23 mouse cellular contexts compared by ENCODE assay signal in the genomic region with DNA sequence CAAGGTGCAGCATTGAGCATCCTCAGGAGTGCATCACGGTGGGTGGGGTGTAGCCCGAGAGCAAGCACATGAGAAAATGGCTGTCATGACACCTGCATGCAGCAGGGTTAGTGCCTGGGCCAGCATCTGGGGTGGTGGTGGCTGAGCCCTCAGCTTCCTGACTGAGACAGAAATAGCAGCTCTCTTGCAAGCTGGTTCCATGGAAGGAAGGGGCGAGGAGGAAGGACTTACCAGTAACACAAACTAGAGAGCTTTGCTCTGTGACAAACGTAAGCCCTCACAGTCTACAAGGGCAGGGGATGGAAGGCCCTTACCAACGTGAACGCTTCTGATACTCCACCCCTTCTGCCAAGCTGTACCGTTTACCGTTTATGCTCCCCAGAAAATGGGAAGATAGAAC.
DNase-seq lines count a peak whose midpoint lies in the region; ATAC-seq and TF ChIP-seq lines count a peak whose summit lies in the region.
"Had no signal": no experiment of that assay in that cellular context is flagged by ENCODE, and none has a peak within 500 bp of the region (broad histone marks: within the 10 kb centered on the region; RNA-seq: fewer than 3 reads in every experiment).

No protein-coding gene starts in this region.

- H3K36me3 ChIP-seq in megakaryocyte, embryonic 14.5 days (replicated peaks; ENCODE audit: low read length): no peaks in the 10 kb centered on the region
- no peaks in the 10 kb centered on the region for H3K36me3 ChIP-seq in hindbrain, embryonic 10.5 days
- H3K36me3 ChIP-seq: embryonic facial prominence, embryonic 10.5 days; heart, embryonic 10.5 days; hindbrain, embryonic 13.5 days; midbrain, embryonic 10.5 days had no signal

- peak overlapping the region; percentile 71 for H3K4me3 ChIP-seq in megakaryocyte, embryonic 14.5 days (replicated peaks)
- no peak overlapping the region for H3K4me3 ChIP-seq in bone marrow macrophage, adult 2 months (ENCODE audit: insufficient read depth, low read length)
- H3K4me3 ChIP-seq in hindbrain, embryonic 10.5 days: no peak overlapping the region
- H3K4me3 ChIP-seq: embryonic facial prominence, embryonic 10.5 days; forebrain, embryonic 13.5 days; heart, embryonic 10.5 days; hindbrain, embryonic 13.5 days; midbrain, embryonic 10.5 days had no signal

- ATAC-seq in megakaryocyte, adult 5-6 weeks (ENCODE audit: poor library complexity, severe bottlenecking): no peak
- peak; percentile 49 to 58 for ATAC-seq in hematopoietic stem cell, adult 5-6 weeks (replicated peaks in 1 of 2; ENCODE audit: insufficient read depth in 1 of 2, low FRiP score in 2 of 2, low TSS enrichment in 1 of 2, low read depth in 1 of 2, poor library complexity in 2 of 2, severe bottlenecking in 2 of 2)
- ATAC-seq: forebrain, embryonic 13.5 days; inflammation-experienced regulatory T-cells, adult 6 months had no signal

- no peak for TF ChIP-seq POLR2A in bone marrow macrophage, adult 2 months (IDR thresholded peaks at IDR 0.05; ENCODE audit: borderline replicate concordance, low read depth, low read length)

- WGBS in hindbrain, embryonic 10.5 days: 82% methylated on average over 8 of the region's 8 CpGs

- no peaks in the 10 kb centered on the region; the same call in 1 of the 2 replicates for H3K9me3 ChIP-seq in megakaryocyte, embryonic 14.5 days
- no peaks in the 10 kb centered on the region for H3K9me3 ChIP-seq in hindbrain, embryonic 10.5 days
- H3K9me3 ChIP-seq: embryonic facial prominence, embryonic 10.5 days; forebrain, embryonic 13.5 days; heart, embryonic 10.5 days; hindbrain, embryonic 13.5 days; midbrain, embryonic 10.5 days had no signal

- peak; percentile 8 to 40 for DNase-seq in thymus, postnatal 36 days
- no peak for DNase-seq in hindbrain, embryonic 10.5 days (ENCODE audit: low spot score)
- DNase-seq in B cell, adult 2 months: no peak
- DNase-seq: adrenal gland, postnatal 14 days; cerebellum, adult 18-20 months; cerebellum, postnatal 36 days; heart, postnatal 10 days; kidney, adult 2 months; kidney, postnatal 25 days; left cerebral cortex, postnatal 4 days; lung, adult 18-20 months; lung, postnatal 14 days; retina, postnatal 1 day had no signal

- TF ChIP-seq CTCF in bone marrow macrophage, adult 2 months (IDR thresholded peaks at IDR 0.05; ENCODE audit: low read depth, low read length): no peak

- peaks cover 4% of the 10 kb centered on the region for H3K27me3 ChIP-seq in megakaryocyte, embryonic 14.5 days (replicated peaks)
- H3K27me3 ChIP-seq in hindbrain, embryonic 10.5 days (ENCODE audit: insufficient read depth, poor library complexity, severe bottlenecking): peaks cover 6% of the 10 kb centered on the region
- H3K27me3 ChIP-seq: forebrain, embryonic 13.5 days had no signal

- peak overlapping the region; percentile 95 for H3K27ac ChIP-seq in bone marrow macrophage, adult 2 months (ENCODE audit: insufficient read depth, low read depth, low read length)
- no peak overlapping the region for H3K27ac ChIP-seq in hindbrain, embryonic 10.5 days
- H3K27ac ChIP-seq: embryonic facial prominence, embryonic 10.5 days; forebrain, embryonic 13.5 days; heart, embryonic 10.5 days; hindbrain, embryonic 13.5 days; midbrain, embryonic 10.5 days had no signal

- peaks cover 56% of the 10 kb centered on the region for H3K4me1 ChIP-seq in megakaryocyte, embryonic 14.5 days
- peaks cover 37% of the 10 kb centered on the region for H3K4me1 ChIP-seq in bone marrow macrophage, adult 2 months (ENCODE audit: control insufficient read depth, insufficient read depth, low read length)
- no peaks in the 10 kb centered on the region for H3K4me1 ChIP-seq in hindbrain, embryonic 10.5 days (replicated peaks)
- H3K4me1 ChIP-seq: heart, embryonic 10.5 days; hindbrain, embryonic 13.5 days; midbrain, embryonic 10.5 days had no signal

Comparison
In these comparisons a context has a peak if more than half of its experiments do, and no peak if none do; other contexts are left out.
1. DNase-seq: peak in thymus, postnatal 36 days (2 of 2); none in hindbrain, embryonic 10.5 days (single experiment) and B cell, adult 2 months (0 of 2).